Mouse (Mus musculus) liver, adult 2 months (tissue): ENCODE measurements around the gene Brd2. TPM values are rescaled to one million over a fixed set of nuclear protein-coding genes. Genes with fewer than 3 reads are reported as not detected.
A peak's percentile ranks its signal among the peaks of the same experiment; 100 is the strongest.

Source experiments
- DNase-seq: peaks from one replicate; pipeline ENCODE4 v3.0.0-alpha.2; 2011; ENCODE audit warnings: low read depth, low spot score; ENCODE audit errors: extremely low read depth
- H3K27ac ChIP-seq: fragments of 200-500 bp; replicated peaks from 2 replicates; pipeline ENCODE4 v1.5.1; 2012; ENCODE audit warnings: low read depth, mild to moderate bottlenecking, control low read depth, inconsistent platforms, low read length; ENCODE audit not compliant: insufficient read depth
- H3K27me3 ChIP-seq: fragments of 200-500 bp; 2 replicates; pipeline ENCODE4 v1.6.1; 2012; ENCODE audit warnings: mild to moderate bottlenecking, moderate library complexity, low read length, inconsistent platforms; ENCODE audit not compliant: control insufficient read depth, insufficient read depth
- H3K36me3 ChIP-seq: fragments of 200-500 bp; 2 replicates; pipeline ENCODE4 v1.6.1; 2012; ENCODE audit warnings: low read length, inconsistent platforms; ENCODE audit not compliant: control insufficient read depth, insufficient read depth
- H3K4me1 ChIP-seq: fragments of 200-500 bp; 2 replicates; pipeline ENCODE4 v1.6.1; 2011; ENCODE audit warnings: low read length; ENCODE audit not compliant: control insufficient read depth, insufficient read depth
- H3K4me3 ChIP-seq: fragments of 200-500 bp; 2 replicates; pipeline ENCODE4 v1.5.1; 2011; ENCODE audit warnings: low read depth, mild to moderate bottlenecking, control low read depth, low read length, moderate library complexity; ENCODE audit not compliant: insufficient read depth
- H3K79me2 ChIP-seq: fragments of 200-500 bp; 2 replicates; pipeline ENCODE4 v1.6.1; 2012; ENCODE audit warnings: inconsistent platforms, mild to moderate bottlenecking, low read length, moderate library complexity; ENCODE audit not compliant: control insufficient read depth, insufficient read depth
- H3K9ac ChIP-seq: fragments of 200-500 bp; 2 replicates; pipeline ENCODE4 v1.6.1; 2012; ENCODE audit warnings: low read depth, mild to moderate bottlenecking, control low read depth, inconsistent platforms, low read length
- CTCF ChIP-seq: fragments of 200-500 bp; IDR thresholded peaks from 2 replicates; pipeline ENCODE4 v1.5.1; 2011; ENCODE audit warnings: low read depth, low read length, control low read depth
- POLR2A ChIP-seq: fragments of 200-500 bp; IDR thresholded peaks from 2 replicates; pipeline ENCODE4 v1.6.1; 2011; ENCODE audit warnings: low read length, control low read depth; ENCODE audit not compliant: insufficient read depth; ENCODE audit errors: extremely low read depth
- WGBS: fragments of 180-500 bp; shearing (Covaris S2); methylation state at CpG from one replicate; pipeline ENCODE4 v1.1.7; 2018; 5-methylcytosine and 5-hydroxymethylcytosine counted together
- polyA plus RNA-seq: library from polyadenylated mRNA; depleted of rRNA; stranded (reverse); fragments of >200 nt; gene quantifications from 2 replicates; pipeline ENCODE4 v1.2.3, GENCODE M21; 2012
- total RNA-seq: library from RNA; depleted of rRNA; stranded (reverse); fragments of >200 nt; gene quantifications from 2 replicates; pipeline ENCODE4 v1.2.3, GENCODE M21; 2014

Brd2 gene
- total and polyA plus RNA-seq, 2 experiments: 39.0 to 76.9 TPM

DNA sequence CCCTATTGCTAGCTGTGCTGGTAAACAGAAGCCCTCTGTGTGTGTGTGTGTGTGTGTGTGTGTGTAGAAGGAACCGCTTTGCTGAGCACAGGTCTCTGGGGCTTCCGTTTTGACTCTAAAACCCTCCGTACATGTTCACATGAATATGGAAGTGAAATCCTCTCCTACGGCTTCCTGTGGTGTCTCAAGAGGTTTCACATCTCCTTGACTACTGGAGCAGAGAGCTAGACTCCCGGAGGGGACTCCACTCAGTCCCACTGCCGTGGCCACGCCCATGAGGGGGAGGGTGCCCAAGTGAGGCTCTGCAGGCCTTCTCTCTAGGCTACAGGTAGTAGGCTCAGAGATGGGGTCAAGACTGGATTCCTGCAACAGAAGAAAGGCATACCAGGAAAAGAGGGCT lies 20.6 kb upstream of the Brd2 start, which contains the start of gene H2-DMb2:
Gene H2-DMb2 (plus strand): TSS at position 275 of the 400 bp plus-strand sequence.
- DNase-seq: peak; percentile 56
- 49% methylated on average over 7 of the region's 7 CpGs for WGBS
- no peak for TF ChIP-seq CTCF
- no peak for TF ChIP-seq POLR2A
- Histone ChIP-seq H3K27ac (peak within 1 kb of the TSS; percentile 31; the same call in 1 of the 2 replicates), H3K27me3 (peaks cover 10% of the 10 kb centered on the region; the same call in 1 of the 2 replicates), H3K4me3 (no peak within 1 kb of the TSS), H3K9ac (no peak within 1 kb of the TSS), H3K36me3 (no peaks in the 10 kb centered on the region), H3K79me2 (no peaks in the 10 kb centered on the region), H3K4me1 (no peaks in the 10 kb centered on the region)

DNA sequence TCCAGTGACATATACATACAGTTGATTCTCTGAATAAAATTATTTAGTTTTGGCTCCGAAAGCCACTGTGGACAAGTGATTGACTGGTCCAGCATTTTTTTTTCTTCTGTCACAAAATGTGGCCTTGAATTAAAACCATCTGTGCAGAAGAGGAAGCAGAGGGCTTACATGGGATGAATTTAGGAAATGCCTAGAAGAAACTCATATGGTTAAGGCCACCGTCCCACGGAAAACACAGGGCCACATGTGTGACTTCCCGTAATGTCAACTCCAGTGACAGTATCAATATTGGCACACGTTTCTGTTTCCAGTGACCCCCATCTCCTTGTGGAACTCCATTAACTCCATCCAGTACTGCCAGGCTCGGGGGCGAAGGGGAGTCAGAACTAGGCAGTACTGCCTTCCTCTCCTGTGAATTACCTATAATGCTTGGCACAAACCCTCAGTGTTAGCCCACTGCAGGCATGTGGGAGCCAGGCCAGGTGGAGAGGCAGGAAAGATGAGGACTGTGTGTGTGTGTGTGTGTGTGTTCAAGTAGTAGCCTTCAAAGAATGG lies 20.1 kb upstream of the Brd2 start:
- peak overlapping the region; percentile 31; the same call in 1 of the 2 replicates for H3K27ac ChIP-seq

DNA sequence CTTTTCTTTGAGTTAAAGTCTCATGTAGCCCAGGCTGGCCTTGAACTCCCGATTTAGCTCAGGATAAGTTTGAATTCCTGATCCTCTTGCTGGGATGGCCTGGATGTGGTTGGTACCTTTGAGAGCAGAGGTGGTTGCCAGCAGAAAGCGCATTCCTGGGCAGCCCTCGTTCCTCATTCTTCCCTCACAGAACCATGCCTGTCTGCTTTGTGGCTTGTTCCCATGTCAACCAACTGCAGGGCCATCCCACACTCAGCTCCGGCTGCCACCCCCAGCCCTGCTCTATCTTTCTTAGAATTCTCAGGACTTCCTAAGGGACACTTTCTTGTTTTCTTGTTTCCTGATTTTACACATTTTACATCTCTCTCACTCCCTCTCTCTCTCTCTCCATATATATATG lies 19.0 kb upstream of the Brd2 start:
- no peaks in the 10 kb centered on the region for H3K79me2 ChIP-seq
- H3K36me3 ChIP-seq: no peaks in the 10 kb centered on the region
- WGBS: 69% methylated on average over 4 of the region's 4 CpGs
- H3K27ac ChIP-seq: no peak overlapping the region
- TF ChIP-seq POLR2A: no peak
- no peak for TF ChIP-seq CTCF
- no peaks in the 10 kb centered on the region for H3K4me1 ChIP-seq
- DNase-seq: no peak
- H3K27me3 ChIP-seq: peaks cover 7% of the 10 kb centered on the region; the same call in 1 of the 2 replicates
- H3K9ac ChIP-seq: no peak overlapping the region
- H3K4me3 ChIP-seq: no peak overlapping the region

More for the DNA sequence above, 20.1 kb upstream of the Brd2 start:
- Histone ChIP-seq H3K79me2 (no peaks in the 10 kb centered on the region), H3K36me3 (no peaks in the 10 kb centered on the region), H3K4me1 (no peaks in the 10 kb centered on the region), H3K9ac (no peak overlapping the region), H3K27me3 (peaks cover 7% of the 10 kb centered on the region; the same call in 1 of the 2 replicates), H3K4me3 (no peak overlapping the region)
- DNase-seq: no peak
- no peak for TF ChIP-seq POLR2A
- TF ChIP-seq CTCF: no peak
- WGBS: 69% methylated on average over 7 of the region's 7 CpGs

DNA sequence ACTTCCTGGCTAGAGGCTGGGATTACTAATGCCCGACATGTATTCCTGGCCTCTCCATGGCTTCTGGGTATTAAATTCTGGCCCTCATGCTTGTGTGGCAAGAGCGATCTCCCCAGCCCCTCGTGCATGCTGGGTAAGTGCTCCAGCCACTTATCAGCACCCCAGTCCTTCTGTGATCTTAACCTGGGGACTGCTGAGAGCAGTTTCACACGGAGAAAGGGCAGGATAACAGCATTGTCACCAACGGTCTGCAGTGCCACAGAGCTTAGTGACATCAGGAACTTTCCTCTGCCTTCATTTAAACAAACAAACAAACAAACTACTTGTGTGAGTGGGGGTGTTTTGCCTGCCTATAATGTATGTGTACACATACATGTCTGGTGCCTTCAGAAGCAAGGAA lies 17.8 kb upstream of the Brd2 start:
- no peak overlapping the region for H3K4me3 ChIP-seq
- no peak for TF ChIP-seq CTCF
- TF ChIP-seq POLR2A: no peak
- no peak for DNase-seq
- H3K27me3 ChIP-seq: peaks cover 7% of the 10 kb centered on the region; the same call in 1 of the 2 replicates
- H3K79me2 ChIP-seq: no peaks in the 10 kb centered on the region
- H3K36me3 ChIP-seq: no peaks in the 10 kb centered on the region
- no peak overlapping the region for H3K27ac ChIP-seq
- WGBS: 11% methylated on average over 5 of the region's 5 CpGs
- H3K9ac ChIP-seq: no peak overlapping the region
- no peaks in the 10 kb centered on the region for H3K4me1 ChIP-seq

DNA sequence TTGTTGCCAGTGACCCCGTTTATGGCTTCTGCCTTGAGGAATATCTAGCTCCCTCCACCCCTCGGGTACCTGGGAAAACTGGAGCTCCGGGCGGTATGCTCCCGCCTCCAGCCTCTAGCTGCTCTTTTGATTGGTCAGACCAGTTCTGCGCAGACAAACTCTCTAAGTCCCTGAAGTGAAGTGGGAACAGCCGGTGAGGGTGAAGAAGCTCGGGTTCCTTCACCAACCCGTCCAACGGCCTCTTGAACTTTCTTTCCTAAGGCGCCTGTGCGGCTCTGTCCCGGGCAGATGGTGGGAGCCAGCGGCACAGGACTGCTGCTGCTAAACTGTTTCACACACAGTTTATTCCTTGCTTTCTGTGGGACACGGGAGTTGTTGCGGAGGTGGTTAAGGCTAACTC lies 17.0 kb upstream of the Brd2 start:
- H3K36me3 ChIP-seq: no peaks in the 10 kb centered on the region
- no peak for DNase-seq
- 7% methylated on average over 16 of the region's 16 CpGs for WGBS
- H3K9ac ChIP-seq: no peak overlapping the region
- no peak for TF ChIP-seq POLR2A
- no peak for TF ChIP-seq CTCF
- no peak overlapping the region for H3K27ac ChIP-seq
- no peaks in the 10 kb centered on the region for H3K4me1 ChIP-seq
- no peak overlapping the region for H3K4me3 ChIP-seq
- no peaks in the 10 kb centered on the region for H3K79me2 ChIP-seq
- peaks cover 7% of the 10 kb centered on the region; the same call in 1 of the 2 replicates for H3K27me3 ChIP-seq

DNA sequence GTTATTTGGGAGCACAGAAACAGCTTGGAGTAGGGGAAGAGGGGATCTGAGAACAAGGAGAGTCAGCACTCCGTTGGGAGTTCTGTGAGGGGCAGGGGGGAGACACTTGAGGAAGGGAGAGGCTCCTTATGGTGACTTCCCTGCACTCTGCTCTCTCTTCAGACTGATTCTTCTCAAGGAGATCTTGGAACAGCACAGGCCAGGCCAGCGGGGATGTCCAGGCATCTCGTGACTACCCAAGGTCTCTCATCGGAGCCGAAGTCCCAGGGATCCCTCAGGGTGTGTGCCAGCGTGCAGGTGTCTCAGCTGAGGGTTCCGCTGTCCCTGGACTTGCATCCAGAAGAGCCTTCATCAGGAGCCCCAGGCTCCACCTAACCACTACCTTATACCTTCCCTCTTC lies 16.2 kb upstream of the Brd2 start:
- H3K27ac ChIP-seq: no peak overlapping the region
- H3K4me3 ChIP-seq: no peak overlapping the region
- H3K27me3 ChIP-seq: peaks cover 7% of the 10 kb centered on the region; the same call in 1 of the 2 replicates
- no peaks in the 10 kb centered on the region for H3K79me2 ChIP-seq
- H3K36me3 ChIP-seq: no peaks in the 10 kb centered on the region
- DNase-seq: no peak
- WGBS: 69% methylated on average over 7 of the region's 7 CpGs
- H3K4me1 ChIP-seq: no peaks in the 10 kb centered on the region
- no peak overlapping the region for H3K9ac ChIP-seq
- TF ChIP-seq CTCF: no peak
- no peak for TF ChIP-seq POLR2A
